ENCODE assay signal across 20 mouse cellular contexts in the genomic region with DNA sequence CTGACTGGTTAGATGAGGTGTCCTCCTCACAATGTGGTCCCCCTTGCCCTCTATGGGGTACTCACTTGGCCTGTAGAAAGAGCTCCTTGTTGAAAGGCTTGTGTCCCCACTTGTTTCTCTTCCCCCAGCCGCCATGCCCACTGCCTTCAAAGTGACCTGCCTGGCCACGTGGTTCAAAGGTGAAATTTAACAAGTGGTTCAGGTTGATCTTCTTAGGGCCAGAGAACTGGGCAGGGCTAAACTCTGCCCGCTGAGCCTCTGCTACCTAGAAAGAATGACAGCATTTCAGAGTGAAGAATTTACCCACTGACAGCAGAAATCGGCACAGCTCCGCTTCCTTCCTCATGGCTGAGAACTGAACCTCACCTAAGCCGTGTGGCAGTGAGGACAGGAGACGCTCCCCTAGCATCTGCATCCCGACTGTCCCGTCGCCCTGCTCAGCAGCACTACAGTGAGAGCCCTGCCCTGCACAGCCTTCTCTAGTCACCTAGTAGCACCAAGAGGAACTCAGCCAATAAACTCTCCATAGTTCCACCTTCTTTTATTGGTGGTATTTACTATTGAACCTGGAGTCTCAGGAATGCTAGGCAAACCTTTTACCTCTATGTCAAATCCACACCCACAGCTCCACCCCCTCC.
"Had no signal": no experiment of that assay in that cellular context is flagged by ENCODE, and none has a peak within 500 bp of the region (broad histone marks: within the 10 kb centered on the region; RNA-seq: fewer than 3 reads in every experiment).

No protein-coding gene starts in this region.

- H3K4me1 ChIP-seq: lung, embryonic 15.5 days; midbrain, embryonic 10.5 days; midbrain, embryonic 13.5 days; neural tube, embryonic 13.5 days had no signal

- DNase-seq: kidney, adult 18-20 months; layer of hippocampus, postnatal 36 days; lung, adult 18-20 months; lung, postnatal 10 days; lung, postnatal 36 days; retina, postnatal 1 day; right cerebral cortex, postnatal 25 days; thymus, adult 2 months; thymus, postnatal 14 days; thymus, postnatal 4 days had no signal

- H3K27me3 ChIP-seq: liver, embryonic 15.5 days; lung, embryonic 15.5 days; megakaryocyte, embryonic 14.5 days; midbrain, embryonic 13.5 days; neural tube, embryonic 13.5 days had no signal

- H3K27ac ChIP-seq: kidney, postnatal 0 days; left cerebral cortex, adult 2 months; liver, embryonic 15.5 days; lung, embryonic 15.5 days; midbrain, embryonic 10.5 days; midbrain, embryonic 13.5 days; neural tube, embryonic 13.5 days had no signal

- H3K9me3 ChIP-seq: liver, embryonic 15.5 days; lung, embryonic 15.5 days; megakaryocyte, embryonic 14.5 days; midbrain, embryonic 10.5 days; midbrain, embryonic 13.5 days; neural tube, embryonic 13.5 days had no signal

- H3K4me3 ChIP-seq: left cerebral cortex, adult 2 months; liver, embryonic 15.5 days; lung, embryonic 15.5 days; megakaryocyte, embryonic 14.5 days; midbrain, embryonic 10.5 days; midbrain, embryonic 13.5 days; myocyte; neural tube, embryonic 13.5 days had no signal

- H3K9ac ChIP-seq: liver, embryonic 15.5 days; lung, embryonic 15.5 days; midbrain, embryonic 13.5 days; neural tube, embryonic 13.5 days had no signal

- H3K4me2 ChIP-seq: liver, embryonic 15.5 days; lung, embryonic 15.5 days; midbrain, embryonic 13.5 days; neural tube, embryonic 13.5 days had no signal

- ATAC-seq: midbrain, embryonic 13.5 days; midbrain, embryonic 16.5 days had no signal
